Mouse (Mus musculus): Measurements from ENCODE around the gene Gm15155. TPM values are rescaled to one million over a fixed set of nuclear protein-coding genes. Genes with fewer than 3 reads are reported as not detected.
"Not testable (repeated sequence)": the region's sequence is repeated elsewhere in the genome, so short reads cannot be mapped to it uniquely, and the experiment has no call there.

The Gm15155 gene
- total RNA-seq (2015; ENCODE audit: low replicate concordance) = not detected in 2 replicates
- total RNA-seq (2017; ENCODE audit: low replicate concordance) = not detected in 2 replicates

DNA sequence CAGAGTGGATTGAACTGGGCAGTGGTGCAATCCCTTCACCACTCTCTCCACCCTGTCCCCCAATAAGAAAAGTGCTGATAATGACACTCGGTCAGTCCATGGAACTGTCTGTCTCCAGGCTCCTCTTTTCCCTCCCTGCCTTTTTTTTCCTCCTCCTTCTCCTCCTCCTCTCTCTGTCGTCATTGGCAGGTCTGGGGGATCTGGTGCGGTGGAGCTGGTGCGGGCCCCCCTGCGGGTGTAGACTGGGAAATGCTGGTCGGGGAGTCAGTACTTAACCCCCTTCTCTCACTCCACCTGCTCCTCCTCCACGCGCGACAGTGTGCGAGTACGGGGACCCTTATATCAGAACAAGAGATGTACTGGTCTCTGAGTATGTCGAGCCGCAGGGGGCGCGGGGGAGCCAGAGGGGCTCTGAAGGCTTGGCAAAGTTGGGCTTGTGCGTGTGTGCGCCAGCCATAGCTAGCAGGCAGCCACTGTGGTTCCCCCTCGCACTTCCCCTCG is at the start of gene Gm15155:
TSS of gene Gm15155 (plus strand) at position 401 of the 501 bp plus-strand sequence.
- no peak for ATAC-seq (replicated peaks; ENCODE audit: low FRiP score, poor library complexity, severe bottlenecking)

DNA sequence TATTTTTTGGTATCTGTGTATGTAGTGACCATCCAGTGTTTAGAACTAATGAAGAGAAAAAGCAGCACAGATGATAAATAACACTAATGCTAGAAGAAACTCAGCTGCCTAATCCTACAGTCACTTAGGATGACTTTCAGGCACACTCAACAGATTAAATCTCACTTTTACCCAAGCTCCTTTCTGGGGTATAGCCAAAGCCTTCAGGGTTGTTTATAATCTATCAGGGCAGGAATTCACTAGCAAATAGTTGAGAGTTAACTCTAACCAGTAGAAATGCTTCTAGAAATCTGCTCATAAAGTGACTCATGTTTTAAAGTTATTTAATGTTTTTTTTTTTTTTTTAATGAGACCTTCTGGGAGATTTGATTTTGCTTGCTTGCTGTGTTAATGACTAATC is 44.8 kb upstream of the Gm15155 start:
- no peak for ATAC-seq (replicated peaks; ENCODE audit: low FRiP score, poor library complexity, severe bottlenecking)

DNA sequence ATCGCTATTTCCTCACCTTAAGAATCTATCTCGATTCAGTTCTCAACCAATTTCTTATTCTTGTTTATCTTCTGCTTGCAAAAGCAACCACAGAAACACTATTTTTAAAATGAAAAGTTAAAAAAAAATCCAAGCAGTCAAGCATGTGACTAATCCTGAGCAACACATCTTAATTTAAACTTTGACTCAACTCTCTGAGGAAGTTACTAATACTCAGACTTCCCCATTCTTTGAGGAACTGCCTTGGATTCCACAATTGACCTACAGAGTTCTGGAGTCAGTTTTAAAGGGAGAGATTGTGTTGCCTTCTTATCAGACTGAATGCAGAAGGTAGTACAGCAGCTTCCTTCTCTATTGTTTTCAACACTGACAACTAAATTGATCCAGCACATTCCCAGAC is 40.0 kb upstream of the Gm15155 start:
- ATAC-seq (replicated peaks; ENCODE audit: low FRiP score, poor library complexity, severe bottlenecking) = no peak

DNA sequence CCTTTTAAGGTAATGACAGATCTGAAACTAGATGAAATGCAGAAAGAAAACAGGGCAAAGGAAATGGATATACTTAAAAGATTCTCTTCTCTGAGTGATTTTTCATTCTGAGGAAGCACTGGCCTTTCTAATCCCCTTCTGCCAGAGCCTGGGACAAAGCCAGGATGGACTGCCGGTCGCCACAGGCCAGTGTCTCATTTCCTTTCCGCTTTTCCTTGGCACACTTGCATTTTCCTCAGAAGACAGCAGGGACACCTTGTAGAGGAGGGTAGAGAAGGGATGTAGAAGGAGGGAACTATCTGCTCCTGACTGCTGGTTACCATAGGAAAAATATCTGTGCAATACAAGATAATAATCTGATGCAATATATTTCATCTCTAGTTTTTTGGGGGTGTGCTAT is 33.1 kb upstream of the Gm15155 start:
- ATAC-seq (replicated peaks; ENCODE audit: low FRiP score, poor library complexity, severe bottlenecking) = no peak

DNA sequence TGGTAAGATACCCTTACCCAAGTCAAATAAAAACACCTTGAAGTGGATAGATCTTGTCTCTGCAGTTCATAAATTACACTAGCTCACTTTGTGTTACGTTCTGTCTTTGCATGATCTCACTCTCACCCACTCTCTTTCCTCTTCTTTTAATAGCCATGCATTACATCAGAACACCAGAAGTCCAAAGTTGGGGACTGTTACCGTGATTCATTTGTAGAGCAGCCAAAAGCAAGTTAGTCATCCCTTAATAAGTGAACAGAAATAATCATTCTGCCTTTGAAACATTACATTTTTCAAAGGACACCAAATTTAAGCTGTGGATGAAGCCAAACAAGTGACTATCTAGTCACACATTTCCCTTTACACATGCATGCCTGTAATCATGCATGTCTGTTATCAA is 32.1 kb upstream of the Gm15155 start:
- ATAC-seq (replicated peaks; ENCODE audit: low FRiP score, poor library complexity, severe bottlenecking) = no peak

DNA sequence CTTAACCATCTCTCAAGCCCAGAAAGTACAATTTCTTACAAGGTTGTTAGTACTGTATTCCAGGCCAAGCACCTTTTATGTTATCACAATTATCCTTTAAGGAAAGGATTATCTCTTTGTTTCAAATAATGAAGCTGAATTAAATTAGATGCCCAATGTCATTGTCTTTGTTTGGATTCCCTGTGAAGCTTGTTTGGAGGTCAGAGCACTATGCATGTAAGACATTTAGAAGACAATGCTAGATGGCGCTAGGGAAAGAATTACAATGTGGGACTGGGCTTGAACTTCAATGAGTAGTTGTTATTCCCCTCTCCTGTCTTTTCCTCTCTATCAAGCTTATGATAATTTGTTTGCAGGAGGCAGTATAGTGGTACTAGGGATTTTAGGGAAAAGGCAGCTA is 29.9 kb upstream of the Gm15155 start:
- ATAC-seq (replicated peaks; ENCODE audit: low FRiP score, poor library complexity, severe bottlenecking) = no peak

DNA sequence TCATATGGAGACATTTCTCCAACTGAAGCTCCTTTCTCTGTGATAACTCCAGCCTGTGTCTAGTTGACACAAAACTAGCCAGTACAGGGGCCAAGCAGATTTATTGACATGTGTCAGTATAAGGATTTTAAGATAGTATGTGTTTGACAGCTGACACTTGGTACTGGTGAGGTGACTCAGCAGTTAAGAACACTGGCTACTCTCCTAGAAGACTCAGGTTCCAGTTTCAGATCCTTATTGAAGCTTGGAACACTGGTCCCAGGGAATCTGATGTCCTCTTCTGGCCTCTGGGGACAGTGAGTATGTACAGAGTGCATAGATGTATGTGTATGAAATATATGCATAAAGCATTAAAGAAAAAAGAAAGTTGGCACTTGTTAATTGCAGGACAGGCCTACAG is 28.2 kb upstream of the Gm15155 start:
- no peak for ATAC-seq (replicated peaks; ENCODE audit: low FRiP score, poor library complexity, severe bottlenecking)

DNA sequence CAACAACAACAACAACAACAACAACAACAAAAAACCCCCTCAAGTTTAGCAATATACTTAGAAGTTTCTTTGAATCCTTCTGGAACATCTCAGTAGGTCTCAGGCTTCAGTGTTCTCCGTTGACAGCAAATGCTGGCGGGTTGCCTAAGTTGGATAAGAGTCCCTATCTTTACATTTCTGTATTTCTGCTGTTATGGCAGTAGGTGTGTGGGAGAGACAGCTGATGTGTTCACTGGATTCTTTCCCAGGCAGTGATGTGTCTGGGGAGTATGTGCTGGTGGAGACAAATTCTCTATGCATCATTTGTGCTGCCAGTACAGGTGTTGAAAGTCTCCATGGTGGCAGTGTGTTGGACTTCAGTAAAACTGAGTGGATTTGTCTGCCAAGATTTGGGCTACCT is 23.3 kb upstream of the Gm15155 start:
- ATAC-seq (replicated peaks; ENCODE audit: low FRiP score, poor library complexity, severe bottlenecking) = no peak

DNA sequence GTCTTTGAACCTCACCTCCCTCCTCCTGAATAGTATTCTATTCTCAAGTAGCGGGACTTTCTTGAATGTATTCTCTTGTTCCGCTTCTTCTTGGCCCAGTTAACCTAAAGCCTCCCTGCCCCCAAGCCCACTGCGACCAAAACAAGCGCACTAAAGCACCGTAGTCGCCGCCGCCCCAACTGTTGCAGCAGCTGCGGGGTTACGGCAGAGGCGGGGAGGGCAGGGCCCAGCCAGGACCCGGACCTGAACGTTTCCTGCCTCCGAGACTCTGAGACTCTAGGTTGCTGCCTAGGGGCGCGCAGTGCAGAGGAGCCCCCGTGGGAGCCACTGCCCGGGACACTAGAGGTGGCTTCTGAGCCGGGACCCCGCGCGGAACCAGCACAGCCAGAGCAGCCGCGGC is 2.0 kb upstream of the Gm15155 start:
- no peak for ATAC-seq (replicated peaks; ENCODE audit: low FRiP score, poor library complexity, severe bottlenecking)

DNA sequence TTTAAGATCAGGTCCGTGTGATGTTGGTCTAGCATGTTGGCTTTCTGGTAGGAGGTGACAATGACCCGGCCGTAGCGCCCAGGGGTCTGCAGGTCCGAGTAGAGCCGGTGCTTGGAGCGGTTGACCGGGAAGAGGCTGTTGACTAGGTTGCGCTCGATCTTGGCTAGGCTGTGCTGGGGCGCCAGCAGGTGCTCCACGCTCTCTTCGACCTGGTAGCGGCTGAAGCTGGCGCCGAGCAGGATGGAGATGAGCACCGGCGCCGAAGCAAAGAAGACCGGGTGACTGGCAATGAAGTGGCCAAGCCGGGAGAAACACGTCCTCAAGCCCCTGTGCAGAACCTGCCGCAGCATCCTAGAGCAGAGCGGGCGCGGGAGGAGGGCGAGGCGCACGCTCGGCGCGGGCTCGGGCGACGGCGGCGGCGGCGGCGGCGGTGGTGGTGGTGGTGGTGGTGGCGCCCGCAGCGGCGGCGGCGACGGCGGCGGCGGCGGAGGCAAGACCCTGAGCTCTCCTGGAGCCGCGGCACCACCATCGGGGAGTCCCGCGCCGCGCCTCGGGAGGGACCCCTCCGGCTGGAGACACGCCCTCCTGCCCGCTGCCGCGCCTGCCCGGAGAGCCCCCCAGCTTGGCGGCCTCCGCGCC is 1.5 kb upstream of the Gm15155 start:
- ATAC-seq (replicated peaks; ENCODE audit: low FRiP score, poor library complexity, severe bottlenecking) = no peak

DNA sequence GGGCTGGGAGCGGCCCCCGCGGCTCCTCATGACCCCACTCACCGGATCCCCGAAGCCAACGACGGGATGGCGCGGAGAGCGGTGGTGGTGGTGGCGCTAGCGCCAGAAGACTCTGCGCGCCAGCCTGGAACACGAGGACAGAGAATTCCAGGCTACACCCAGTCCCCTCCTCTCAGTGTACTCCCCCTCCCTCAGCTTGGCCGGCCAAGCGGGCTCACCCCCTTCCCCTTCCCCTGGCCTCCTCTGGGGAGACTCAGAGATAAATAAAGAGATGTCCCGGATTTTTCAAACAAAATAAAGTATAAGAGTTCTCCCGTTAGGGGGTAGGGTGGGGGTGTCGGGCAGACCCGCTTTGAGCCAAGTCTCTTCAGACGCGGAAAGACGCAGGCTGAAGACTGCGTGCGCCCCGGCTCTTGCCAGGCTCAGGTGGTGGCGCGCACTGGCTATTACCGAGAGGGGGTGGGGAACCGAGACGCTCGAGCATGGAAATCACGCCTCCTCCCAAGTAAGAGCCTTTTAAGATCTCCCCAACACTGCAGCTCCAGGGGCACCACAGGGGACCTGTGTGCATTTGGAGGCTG is 750 bp upstream of the Gm15155 start, which contains the start of gene Ptchd1:
TSS of gene Ptchd1 (minus strand) at position 114 of the 581 bp plus-strand sequence.
- no peak for ATAC-seq (replicated peaks; ENCODE audit: low FRiP score, poor library complexity, severe bottlenecking)

DNA sequence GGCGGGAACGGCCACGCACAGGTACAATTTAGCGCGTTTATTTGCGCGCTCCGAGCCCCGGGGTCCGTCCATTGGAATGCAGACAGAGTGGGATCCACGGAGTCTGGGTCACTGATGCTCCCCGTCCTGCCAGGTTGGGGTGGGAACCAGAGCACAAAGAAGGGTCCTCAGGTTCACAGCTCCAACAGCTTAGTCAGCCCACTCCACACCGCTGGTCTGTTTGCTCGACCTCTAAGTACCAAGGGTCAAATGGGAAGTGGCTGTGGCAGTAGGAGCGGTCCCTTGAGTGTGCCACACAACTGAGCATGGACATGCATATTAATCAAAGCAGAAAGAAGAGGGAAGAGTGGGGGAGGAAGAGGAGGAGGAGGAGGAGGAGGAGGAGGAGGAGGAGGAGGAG is 354 bp downstream of the Gm15155 start:
- no peak for ATAC-seq (replicated peaks; ENCODE audit: low FRiP score, poor library complexity, severe bottlenecking)

DNA sequence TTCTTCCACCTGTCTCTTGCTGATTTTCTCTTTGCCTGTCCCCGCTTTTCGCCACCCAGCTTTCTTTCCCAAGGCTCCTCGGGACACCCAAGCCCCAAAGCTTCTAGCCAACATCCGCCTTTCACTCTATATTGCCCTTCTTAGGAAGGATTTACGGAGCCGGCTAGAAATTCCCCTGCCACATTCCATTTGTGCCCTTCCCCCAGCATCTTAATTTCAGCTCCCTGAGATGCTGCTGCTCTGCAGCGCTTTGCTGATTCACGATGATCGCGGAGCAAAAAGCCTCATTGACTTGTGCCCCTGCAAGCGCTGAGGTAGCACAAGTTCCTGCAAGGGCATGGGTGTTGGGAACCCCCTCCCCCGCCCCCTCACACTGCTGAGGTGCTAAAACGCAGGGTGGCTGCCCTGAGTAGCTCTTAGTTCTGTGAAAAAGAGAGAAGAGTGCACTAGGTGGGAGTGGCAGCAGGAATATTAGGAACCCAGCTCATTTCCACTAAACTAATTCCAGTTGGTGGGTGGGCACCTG is 1.2 kb downstream of the Gm15155 start:
- ATAC-seq (replicated peaks; ENCODE audit: low FRiP score, poor library complexity, severe bottlenecking) = no peak

DNA sequence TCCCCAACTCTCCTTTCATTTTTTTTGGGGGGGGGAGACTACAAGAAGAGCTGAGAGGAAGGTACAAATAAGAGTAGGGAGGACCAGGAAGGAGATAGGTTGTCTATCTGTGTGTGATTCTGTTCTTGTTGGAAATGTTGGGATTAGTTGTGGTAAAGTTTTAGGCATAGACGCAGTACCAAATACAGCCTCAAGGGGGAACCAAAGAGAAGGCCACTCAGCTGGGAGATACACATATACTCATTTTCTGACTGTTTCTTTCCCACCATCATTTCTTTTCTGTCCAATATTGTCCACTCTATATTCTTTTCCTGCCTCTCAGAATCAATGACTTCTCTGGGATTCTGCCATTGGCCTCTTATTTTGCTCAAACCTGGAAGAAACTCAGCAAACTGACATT is 19.4 kb downstream of the Gm15155 start:
- ATAC-seq (replicated peaks; ENCODE audit: low FRiP score, poor library complexity, severe bottlenecking) = no peak

DNA sequence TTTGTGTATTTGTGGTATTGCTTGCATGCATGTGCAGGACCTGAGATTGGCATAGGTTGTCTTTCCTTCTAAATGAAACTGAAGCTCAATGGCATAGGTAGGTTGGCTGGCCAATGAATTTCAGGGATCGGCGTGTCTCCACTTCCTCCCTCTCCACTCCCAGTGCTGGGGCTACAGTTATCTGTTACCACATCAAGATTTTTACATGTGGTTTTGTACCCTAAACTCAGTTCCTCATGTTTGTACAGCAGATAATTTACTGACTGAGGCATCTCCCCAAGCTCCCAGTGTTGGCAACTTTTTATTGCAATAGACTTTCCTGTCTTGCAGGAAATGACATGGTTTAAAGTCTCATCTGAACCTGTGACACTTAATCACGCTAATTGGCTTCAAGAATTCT is 21.4 kb downstream of the Gm15155 start:
- ATAC-seq (replicated peaks; ENCODE audit: low FRiP score, poor library complexity, severe bottlenecking) = no peak

DNA sequence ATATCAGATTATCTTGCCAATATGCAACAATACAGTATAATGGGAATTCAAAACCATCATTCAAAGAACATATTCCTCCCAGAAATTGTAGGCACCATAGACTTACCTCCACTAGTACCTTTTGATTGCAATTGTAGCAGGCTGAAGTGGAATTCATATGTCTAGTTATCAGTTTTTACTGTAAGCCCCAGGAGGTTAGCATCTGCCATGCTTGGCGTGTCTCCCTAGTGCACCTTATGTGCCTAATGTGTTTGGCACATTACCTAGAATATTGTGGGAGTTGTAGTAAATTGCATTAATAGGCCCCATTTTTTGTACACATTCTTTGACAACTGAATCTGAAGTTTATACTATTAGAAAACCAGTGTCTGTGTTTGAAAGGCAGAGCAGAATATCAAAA is 33.4 kb downstream of the Gm15155 start:
- no peak for ATAC-seq (replicated peaks; ENCODE audit: low FRiP score, poor library complexity, severe bottlenecking)

DNA sequence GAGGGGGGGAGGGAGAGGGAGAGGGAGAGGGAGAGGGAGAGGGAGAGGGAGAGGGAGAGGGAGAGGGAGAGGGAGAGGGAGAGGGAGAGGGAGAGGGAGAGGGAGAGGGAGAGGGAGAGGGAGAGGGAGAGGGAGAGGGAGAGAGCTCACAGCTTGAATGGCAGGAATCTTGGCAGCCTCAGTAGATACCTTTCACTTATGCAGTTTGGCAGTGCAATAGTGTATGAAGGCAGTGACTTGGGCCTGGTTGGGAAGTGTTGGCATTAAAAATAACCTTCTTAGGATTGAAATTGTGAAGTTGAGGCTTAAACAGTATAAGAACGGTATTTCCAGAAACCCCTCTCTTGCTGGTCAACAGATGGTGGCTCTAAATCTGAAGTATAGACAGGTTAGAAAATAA is 65.9 kb downstream of the Gm15155 start:
- ATAC-seq (replicated peaks; ENCODE audit: low FRiP score, poor library complexity, severe bottlenecking) = not testable (repeated sequence)

DNA sequence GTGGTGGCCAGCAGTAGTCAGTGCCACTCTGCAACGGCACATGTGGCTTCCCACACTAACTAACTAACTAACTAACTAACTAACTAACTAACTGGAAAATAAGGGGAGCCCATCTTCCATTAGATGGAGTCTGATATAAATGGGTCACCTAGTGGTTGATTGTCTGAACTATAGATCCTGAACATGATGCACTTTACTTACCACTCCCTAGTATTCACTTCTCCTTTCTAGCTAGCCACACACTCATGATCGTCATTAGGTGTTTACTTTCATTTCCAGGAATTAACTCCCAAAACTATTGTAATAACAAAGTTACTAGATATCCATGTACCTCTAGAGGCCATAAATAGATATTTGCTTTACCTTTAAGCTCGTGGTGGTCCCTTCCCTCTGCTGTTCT is 99.6 kb downstream of the Gm15155 start:
- ATAC-seq (replicated peaks; ENCODE audit: low FRiP score, poor library complexity, severe bottlenecking) = no peak

DNA sequence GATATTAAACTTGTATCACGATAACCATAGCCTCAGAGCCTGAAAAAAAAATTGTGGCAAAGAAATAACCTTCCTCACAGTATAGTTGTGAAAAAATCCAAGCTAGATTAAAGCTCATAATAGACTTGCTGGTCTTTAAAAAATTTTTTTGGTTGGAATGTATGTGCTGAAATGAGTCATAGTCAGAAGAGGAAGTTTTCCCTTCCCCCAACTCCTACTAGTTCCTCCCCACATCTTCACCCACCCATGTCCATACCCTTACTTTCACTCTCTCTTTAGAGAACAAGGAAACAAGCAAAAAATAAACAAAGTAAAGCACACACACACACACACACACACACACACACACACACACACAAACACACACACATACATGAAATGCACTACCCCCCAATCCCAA is 103.8 kb downstream of the Gm15155 start:
- no peak for ATAC-seq (replicated peaks; ENCODE audit: low FRiP score, poor library complexity, severe bottlenecking)

DNA sequence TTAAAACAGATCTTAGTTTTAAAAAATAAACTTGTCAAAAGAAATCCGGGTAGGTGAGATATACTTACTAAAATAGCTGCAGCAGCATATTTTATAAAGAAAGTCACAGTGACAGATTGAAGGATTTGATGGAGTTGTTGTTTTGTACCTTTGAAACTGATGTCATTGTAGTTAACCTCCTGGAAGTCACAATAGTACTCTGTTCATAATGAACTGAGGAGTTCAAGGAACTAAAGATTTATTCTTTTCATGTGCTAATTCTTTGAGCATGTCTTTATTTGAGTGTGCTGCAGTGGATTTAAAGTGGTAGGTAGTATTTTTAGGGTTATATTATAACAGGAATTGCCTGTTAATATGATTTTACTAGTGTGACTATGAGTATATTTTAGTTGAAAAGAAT is 263.6 kb downstream of the Gm15155 start:
- ATAC-seq (replicated peaks; ENCODE audit: low FRiP score, poor library complexity, severe bottlenecking) = no peak

DNA sequence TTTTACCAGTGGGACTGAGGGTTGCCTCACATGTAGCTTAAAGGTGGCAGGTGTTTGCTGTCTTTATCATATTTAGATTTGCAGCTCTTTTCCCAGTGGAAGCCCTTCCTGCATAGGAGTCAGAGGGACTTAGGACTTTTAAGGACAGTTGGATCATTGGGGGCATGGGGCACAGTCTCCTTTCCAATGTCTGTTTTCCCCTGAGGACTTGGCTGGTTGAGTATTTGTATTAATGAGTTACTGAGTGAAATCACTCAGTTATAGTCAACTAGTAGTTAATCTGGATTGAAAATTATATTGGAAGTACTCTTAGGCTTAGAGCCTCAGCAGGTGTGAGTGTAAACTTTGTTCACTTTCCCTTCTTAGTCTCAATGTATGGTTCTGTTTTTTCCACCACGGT is 275.5 kb downstream of the Gm15155 start:
- no peak for ATAC-seq (replicated peaks; ENCODE audit: low FRiP score, poor library complexity, severe bottlenecking)

Data from erythroid progenitor cell, adult 5-6 weeks (primary cell).